Mouse (Mus musculus) intestine, embryonic 15.5 days (tissue): Measurements from ENCODE around the gene Kbtbd13. TPM values are rescaled to one million over a fixed set of nuclear protein-coding genes. Genes with fewer than 3 reads are reported as not detected.

Source experiments
- ATAC-seq: fragments of 200-750 bp; cut with Nextera tagmentation; 2 replicates; pipeline ENCODE4 v1.8.0; 2017; ENCODE audit warnings: moderate TSS enrichment, moderate library complexity
- H3K27ac ChIP-seq: fragments of 300-500 bp; sonication (generic); 2 replicates; pipeline ENCODE4 v1.5.1; 2015; ENCODE audit warnings: mild to moderate bottlenecking, inconsistent platforms
- H3K27me3 ChIP-seq: fragments of 300-500 bp; sonication (generic); replicated peaks from 2 replicates; pipeline ENCODE4 v1.6.1; 2015; ENCODE audit warnings: inconsistent platforms
- H3K36me3 ChIP-seq: fragments of 300-500 bp; sonication (generic); 2 replicates; pipeline ENCODE4 v1.6.1; 2015; ENCODE audit warnings: inconsistent platforms
- H3K4me1 ChIP-seq: fragments of 300-500 bp; sonication (generic); replicated peaks from 2 replicates; pipeline ENCODE4 v1.6.1; 2015; ENCODE audit warnings: inconsistent platforms
- H3K4me2 ChIP-seq: fragments of 300-500 bp; sonication (generic); replicated peaks from 2 replicates; pipeline ENCODE4 v1.6.1; 2015; ENCODE audit warnings: mild to moderate bottlenecking, inconsistent platforms
- H3K4me3 ChIP-seq: fragments of 300-500 bp; sonication (generic); replicated peaks from 2 replicates; pipeline ENCODE4 v1.5.1; 2015; ENCODE audit warnings: inconsistent platforms
- H3K9ac ChIP-seq: fragments of 300-500 bp; sonication (generic); 2 replicates; pipeline ENCODE4 v1.6.1; 2015; ENCODE audit warnings: inconsistent platforms
- H3K9me3 ChIP-seq: fragments of 300-500 bp; sonication (generic); 2 replicates; pipeline ENCODE4 v1.6.1; 2016; ENCODE audit warnings: inconsistent platforms
- WGBS: fragments of 180-500 bp; shearing (Covaris S2); methylation state at CpG from one replicate; pipeline ENCODE4 v1.1.7; 2015; 5-methylcytosine and 5-hydroxymethylcytosine counted together
- polyA plus RNA-seq: library from polyadenylated mRNA; unstranded; fragments of >200 nt; fragmentation: Nextera tagmentation; extraction: Ambion mirVana; gene quantifications from 2 replicates; pipeline ENCODE4 v1.2.1, GENCODE M21; 2015

Gene Kbtbd13
- polyA plus RNA-seq, 1 experiment from 2014 or later: 2.5 TPM

DNA sequence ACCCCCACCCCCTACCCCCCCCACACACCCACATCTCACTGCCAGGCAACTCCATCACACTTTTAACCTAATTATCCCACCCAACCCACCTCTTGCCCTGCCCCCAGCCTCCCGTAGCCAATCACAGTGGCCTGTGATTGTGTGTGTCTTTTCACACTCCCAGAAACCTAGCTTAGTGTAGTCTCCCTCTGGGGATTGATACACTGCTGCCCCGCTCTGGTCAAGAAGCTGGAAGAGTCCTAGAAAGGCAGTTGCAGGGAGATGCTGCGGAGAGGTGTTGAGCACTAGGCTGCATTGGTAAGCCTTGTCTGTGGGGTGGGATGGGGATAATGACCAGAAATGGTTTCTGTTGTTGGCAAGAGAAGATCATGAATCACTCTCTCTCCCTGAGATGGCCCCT is 26.3 kb upstream of the Kbtbd13 start:
- 41% methylated on average over 3 of the region's 3 CpGs for WGBS
- H3K9me3 ChIP-seq: no peaks in the 10 kb centered on the region
- no peaks in the 10 kb centered on the region for H3K4me1 ChIP-seq
- no peak for ATAC-seq
- H3K36me3 ChIP-seq: no peaks in the 10 kb centered on the region
- H3K27me3 ChIP-seq: no peaks in the 10 kb centered on the region
- no peak overlapping the region for H3K4me3 ChIP-seq
- no peak overlapping the region for H3K27ac ChIP-seq
- H3K4me2 ChIP-seq: no peak overlapping the region
- no peak overlapping the region for H3K9ac ChIP-seq

DNA sequence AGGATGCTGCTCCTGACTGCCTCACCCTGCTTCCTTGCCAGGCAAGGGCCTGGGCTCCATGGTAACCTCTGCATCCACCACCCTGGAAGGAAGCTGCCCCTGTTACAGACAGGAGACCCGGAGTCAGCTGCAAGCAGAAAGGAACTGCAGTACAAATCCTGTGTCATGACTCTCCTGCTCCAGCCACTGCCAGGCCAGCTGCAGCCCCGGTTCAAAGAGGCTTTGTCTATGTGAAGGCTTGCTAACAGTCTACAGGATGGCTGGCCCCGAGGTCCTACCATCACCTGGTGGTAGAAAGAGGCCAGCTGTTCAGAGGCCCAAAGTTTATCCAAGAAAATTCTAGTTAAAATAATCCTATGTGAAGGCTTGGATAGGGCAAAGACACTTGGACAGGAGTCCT is 19.9 kb upstream of the Kbtbd13 start:
- 61% methylated on average over 3 of the region's 3 CpGs for WGBS
- Histone ChIP-seq H3K36me3 (no peaks in the 10 kb centered on the region), H3K4me3 (no peak overlapping the region), H3K4me2 (no peak overlapping the region), H3K27me3 (no peaks in the 10 kb centered on the region; the same call in 1 of the 2 replicates), H3K9me3 (no peaks in the 10 kb centered on the region), H3K9ac (no peak overlapping the region), H3K4me1 (no peaks in the 10 kb centered on the region), H3K27ac (no peak overlapping the region)
- no peak for ATAC-seq

DNA sequence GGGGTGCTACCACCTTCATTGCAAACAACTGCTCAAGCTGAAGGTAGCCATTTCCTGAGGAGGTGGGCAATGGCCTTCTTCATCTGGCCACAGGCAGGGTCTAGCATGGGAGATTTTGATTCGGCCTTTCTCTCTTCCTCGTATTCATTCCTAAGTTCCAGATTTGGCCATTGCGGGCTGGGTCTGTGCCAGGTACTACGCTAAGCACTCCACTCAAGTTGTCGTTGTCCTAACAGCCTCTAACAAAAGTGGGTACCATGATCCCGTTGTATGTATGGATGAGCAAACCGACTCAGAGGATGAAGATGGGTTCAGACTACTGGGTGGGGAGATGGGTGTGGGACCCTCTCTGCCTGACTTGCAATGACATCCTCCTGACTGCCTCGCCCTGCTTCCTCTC is 18.9 kb upstream of the Kbtbd13 start:
- no peaks in the 10 kb centered on the region for H3K4me1 ChIP-seq
- no peaks in the 10 kb centered on the region; the same call in 1 of the 2 replicates for H3K27me3 ChIP-seq
- H3K4me2 ChIP-seq: no peak overlapping the region
- no peaks in the 10 kb centered on the region for H3K36me3 ChIP-seq
- no peak overlapping the region for H3K4me3 ChIP-seq
- no peak for ATAC-seq
- 93% methylated on average over 8 of the region's 8 CpGs for WGBS
- H3K27ac ChIP-seq: no peak overlapping the region
- no peak overlapping the region for H3K9ac ChIP-seq
- H3K9me3 ChIP-seq: no peaks in the 10 kb centered on the region

- Histone ChIP-seq H3K27me3 (no peaks in the 10 kb centered on the region; the same call in 1 of the 2 replicates), H3K9me3 (no peaks in the 10 kb centered on the region), H3K4me1 (no peaks in the 10 kb centered on the region), H3K4me3 (no peak overlapping the region), H3K9ac (no peak overlapping the region), H3K4me2 (no peak overlapping the region), H3K36me3 (no peaks in the 10 kb centered on the region), H3K27ac (no peak overlapping the region)
- 52% methylated on average over 5 of the region's 5 CpGs for WGBS
- peak; percentile 94 for ATAC-seq
Measured at GRCm38 (mm10) chr9:65408871-65409295, 17.4 kb upstream of the Kbtbd13 start.

GRCm38 (mm10) chr9:65407861-65408260 is 16.4 kb upstream of the Kbtbd13 start:
- no peak overlapping the region for H3K4me3 ChIP-seq
- 68% methylated on average over 3 of the region's 3 CpGs for WGBS
- no peaks in the 10 kb centered on the region; the same call in 1 of the 2 replicates for H3K27me3 ChIP-seq
- no peak overlapping the region for H3K27ac ChIP-seq
- no peak overlapping the region for H3K4me2 ChIP-seq
- ATAC-seq: no peak
- H3K9ac ChIP-seq: no peak overlapping the region
- no peaks in the 10 kb centered on the region for H3K9me3 ChIP-seq
- no peaks in the 10 kb centered on the region for H3K36me3 ChIP-seq
- no peaks in the 10 kb centered on the region for H3K4me1 ChIP-seq

DNA sequence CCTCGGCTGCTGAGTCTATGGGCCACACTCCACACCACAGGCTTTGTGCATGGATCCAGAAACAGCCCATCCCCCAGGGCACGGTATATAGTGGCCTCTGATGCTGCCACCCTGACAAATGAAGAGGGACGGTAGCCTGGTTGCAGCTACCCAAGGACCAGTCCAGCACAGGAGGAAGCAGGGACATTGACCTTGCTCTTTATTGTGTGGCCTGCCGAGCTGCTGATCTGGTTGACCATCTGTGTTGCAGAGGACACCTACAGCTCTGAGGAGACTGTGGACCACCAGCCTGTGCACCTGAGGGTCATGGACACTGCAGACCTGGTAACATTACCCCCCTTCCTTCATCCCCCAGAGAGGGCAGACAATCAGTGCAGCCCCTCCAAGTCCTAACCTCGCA is 15.9 kb upstream of the Kbtbd13 start:
- no peak overlapping the region for H3K9ac ChIP-seq
- H3K4me2 ChIP-seq: no peak overlapping the region
- no peaks in the 10 kb centered on the region for H3K9me3 ChIP-seq
- no peak overlapping the region for H3K27ac ChIP-seq
- no peak overlapping the region for H3K4me3 ChIP-seq
- H3K27me3 ChIP-seq: peaks cover 4% of the 10 kb centered on the region; the same call in 1 of the 2 replicates
- no peak for ATAC-seq
- H3K36me3 ChIP-seq: no peaks in the 10 kb centered on the region
- H3K4me1 ChIP-seq: no peaks in the 10 kb centered on the region
- 83% methylated on average over 5 of the region's 5 CpGs for WGBS

GRCm38 (mm10) chr9:65405184-65405449 is 13.7 kb upstream of the Kbtbd13 start:
- Histone ChIP-seq H3K9ac (no peak overlapping the region), H3K4me2 (no peak overlapping the region)
- 72% methylated on average over 2 of the region's 2 CpGs for WGBS

GRCm38 (mm10) chr9:65404331-65405183 is 13.1 kb upstream of the Kbtbd13 start:
- no peaks in the 10 kb centered on the region for H3K4me1 ChIP-seq
- H3K27ac ChIP-seq: no peak overlapping the region
- no peak overlapping the region for H3K4me3 ChIP-seq
- no peak for ATAC-seq
- no peak overlapping the region for H3K4me2 ChIP-seq
- no peaks in the 10 kb centered on the region for H3K36me3 ChIP-seq
- no peak overlapping the region for H3K9ac ChIP-seq
- no peaks in the 10 kb centered on the region for H3K9me3 ChIP-seq
- H3K27me3 ChIP-seq: peaks cover 11% of the 10 kb centered on the region; the same call in 1 of the 2 replicates
- 67% methylated on average over 15 of the region's 15 CpGs for WGBS

More at GRCm38 (mm10) chr9:65405184-65405449, 13.7 kb upstream of the Kbtbd13 start:
- H3K9me3 ChIP-seq: no peaks in the 10 kb centered on the region
- ATAC-seq: no peak
- H3K27me3 ChIP-seq: peaks cover 11% of the 10 kb centered on the region; the same call in 1 of the 2 replicates
- H3K4me1 ChIP-seq: no peaks in the 10 kb centered on the region
- no peak overlapping the region for H3K4me3 ChIP-seq
- no peak overlapping the region for H3K27ac ChIP-seq
- H3K36me3 ChIP-seq: no peaks in the 10 kb centered on the region

DNA sequence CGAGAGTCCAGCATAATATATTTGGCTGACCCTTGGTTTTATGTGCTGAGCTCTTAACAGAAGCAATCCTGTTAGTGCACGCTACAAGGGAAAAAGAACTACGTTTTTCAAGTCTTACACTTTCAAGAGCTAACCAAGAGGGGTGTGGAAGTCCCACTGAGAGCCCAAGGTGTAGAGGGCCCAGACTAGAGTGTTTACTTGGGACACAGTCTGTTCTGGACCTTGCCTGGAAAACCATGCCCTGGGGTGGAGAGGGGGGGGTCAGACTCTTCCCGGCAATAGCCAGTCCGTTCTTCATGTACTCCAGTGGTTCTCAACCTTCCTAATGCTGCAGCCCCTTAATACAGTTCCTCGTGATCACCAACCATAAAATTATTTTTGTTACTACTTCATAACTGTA is 8.5 kb upstream of the Kbtbd13 start:
- no peak overlapping the region for H3K4me2 ChIP-seq
- no peak overlapping the region for H3K9ac ChIP-seq
- no peaks in the 10 kb centered on the region for H3K36me3 ChIP-seq
- H3K27ac ChIP-seq: no peak overlapping the region
- 84% methylated on average over 6 of the region's 6 CpGs for WGBS
- H3K4me1 ChIP-seq: peaks cover 11% of the 10 kb centered on the region
- H3K4me3 ChIP-seq: no peak overlapping the region
- H3K27me3 ChIP-seq: peaks cover 37% of the 10 kb centered on the region
- no peak for ATAC-seq
- H3K9me3 ChIP-seq: no peaks in the 10 kb centered on the region

GRCm38 (mm10) chr9:65398279-65398678 is 6.8 kb upstream of the Kbtbd13 start, which contains the start of gene Rasl12:
Gene Rasl12 (plus strand): TSS chr9:65398506.
- peak within 1 kb of the TSS; percentile 85 for H3K4me2 ChIP-seq
- peak within 1 kb of the TSS; percentile 45 for H3K4me3 ChIP-seq
- under 1% methylated on average over 24 of the region's 24 CpGs for WGBS
- peak within 1 kb of the TSS; percentile 37; the same call in 1 of the 2 replicates for H3K9ac ChIP-seq
- H3K36me3 ChIP-seq: no peaks in the 10 kb centered on the region
- H3K4me1 ChIP-seq: peaks cover 14% of the 10 kb centered on the region
- no peak within 1 kb of the TSS for H3K27ac ChIP-seq
- H3K27me3 ChIP-seq: peaks cover 40% of the 10 kb centered on the region
- H3K9me3 ChIP-seq: no peaks in the 10 kb centered on the region
- peak; percentile 79 for ATAC-seq

DNA sequence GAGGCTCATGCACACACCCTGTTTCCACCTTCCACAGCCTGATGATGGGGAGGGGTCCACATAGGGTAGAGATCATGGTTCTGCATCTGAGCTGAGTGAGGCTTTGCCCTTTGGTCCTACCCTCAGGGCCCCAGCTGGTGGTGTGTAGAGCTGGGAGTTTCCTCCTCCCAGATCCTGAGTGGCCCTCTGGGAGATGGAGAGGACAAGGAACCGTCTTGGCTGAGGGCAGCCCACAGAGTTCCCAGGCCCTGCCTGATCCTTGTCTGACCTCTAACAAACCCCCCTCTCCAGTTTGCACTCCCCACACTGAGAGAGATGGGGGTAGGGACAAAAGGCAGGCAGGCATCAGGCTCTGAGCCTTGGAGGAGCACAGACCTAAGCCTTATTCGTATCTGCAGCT is 2.9 kb upstream of the Kbtbd13 start:
- no peaks in the 10 kb centered on the region for H3K9me3 ChIP-seq
- H3K27me3 ChIP-seq: peaks cover 64% of the 10 kb centered on the region
- WGBS: 54% methylated on average over 2 of the region's 2 CpGs

GRCm38 (mm10) chr9:65393606-65394005 is 2.2 kb upstream of the Kbtbd13 start:
- Histone ChIP-seq H3K27me3 (peaks cover 72% of the 10 kb centered on the region), H3K4me3 (no peak overlapping the region), H3K9me3 (no peaks in the 10 kb centered on the region), H3K36me3 (no peaks in the 10 kb centered on the region), H3K27ac (no peak overlapping the region), H3K4me2 (no peak overlapping the region), H3K4me1 (peaks cover 23% of the 10 kb centered on the region), H3K9ac (no peak overlapping the region)
- WGBS: 20% methylated on average over 2 of the region's 2 CpGs
- ATAC-seq: no peak

More for the DNA sequence above, 2.9 kb upstream of the Kbtbd13 start:
- Histone ChIP-seq H3K9ac (no peak overlapping the region), H3K36me3 (no peaks in the 10 kb centered on the region), H3K4me3 (no peak overlapping the region), H3K4me2 (no peak overlapping the region), H3K4me1 (peaks cover 23% of the 10 kb centered on the region), H3K27ac (no peak overlapping the region)
- peak; percentile 37; the same call in 1 of the 2 replicates for ATAC-seq
